In the genomic region with DNA sequence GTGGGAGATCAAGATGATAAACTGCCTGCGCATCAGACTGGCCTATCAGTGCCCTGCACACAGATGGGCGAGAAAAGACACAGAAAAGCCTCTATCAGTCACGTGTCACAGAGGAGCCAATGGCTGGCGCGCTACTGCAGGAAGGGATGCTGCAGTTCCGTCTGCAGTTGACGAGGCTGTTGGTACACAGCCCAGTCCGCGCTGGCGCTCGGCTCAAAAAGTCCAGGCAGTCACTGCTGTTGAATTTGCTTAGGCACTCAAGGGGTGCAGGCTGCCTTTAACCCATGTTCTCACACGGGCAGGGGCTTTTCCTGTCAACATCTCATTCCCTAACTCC, we compare ENCODE assay signal across 8 mouse cellular contexts.
DNase-seq lines count a peak whose midpoint lies in the region; ATAC-seq and TF ChIP-seq lines count a peak whose summit lies in the region.

No protein-coding gene starts in this region.

- no peaks in the 10 kb centered on the region for H3K27me3 ChIP-seq in forebrain, embryonic 10.5 days (ENCODE audit: poor library complexity, severe bottlenecking)
- no peaks in the 10 kb centered on the region for H3K27me3 ChIP-seq in heart, embryonic 13.5 days (replicated peaks)
- no peaks in the 10 kb centered on the region for H3K27me3 ChIP-seq in liver, embryonic 14.5 days (ENCODE audit: control insufficient read depth, insufficient read depth, low read length)
- H3K27me3 ChIP-seq in neural tube, embryonic 14.5 days (ENCODE audit: control insufficient read depth, insufficient read depth, low read length) = no peaks in the 10 kb centered on the region

- TF ChIP-seq POLR2A in lung, adult 2 months (IDR thresholded peaks at IDR 0.05; ENCODE audit: borderline replicate concordance, extremely low read depth, low read depth, low read length) = no peak

- TF ChIP-seq EP300 in liver, embryonic 14.5 days (IDR thresholded peaks at IDR 0.05; ENCODE audit: low read depth) = no peak

- WGBS in lung, adult 2 months = 2% methylated on average over 12 of the region's 12 CpGs
- 5% methylated on average over 12 of the region's 12 CpGs for WGBS in forebrain, embryonic 10.5 days
- 2% methylated on average over 12 of the region's 12 CpGs for WGBS in heart, embryonic 13.5 days
- 4% methylated on average over 12 of the region's 12 CpGs for WGBS in liver, embryonic 14.5 days (ENCODE audit: insufficient replicate concordance)
- 1% methylated on average over 12 of the region's 12 CpGs for WGBS in neural tube, embryonic 14.5 days

- peak overlapping the region; percentile 67 for H3K4me2 ChIP-seq in heart, embryonic 13.5 days
- H3K4me2 ChIP-seq in liver, embryonic 14.5 days (ENCODE audit: low read depth) = 0 out of 2 replicates have a peak overlapping the region, but pooled peaks have one; percentile 4
- H3K4me2 ChIP-seq in neural tube, embryonic 14.5 days (ENCODE audit: low read depth, low read length) = peak overlapping the region; percentile 49

- peak overlapping the region; percentile 83 for H3K27ac ChIP-seq in forebrain, embryonic 10.5 days
- H3K27ac ChIP-seq in heart, embryonic 13.5 days (replicated peaks) = no peak overlapping the region
- H3K27ac ChIP-seq in liver, embryonic 14.5 days = no peak overlapping the region
- peak overlapping the region; percentile 86 for H3K27ac ChIP-seq in neural tube, embryonic 14.5 days (ENCODE audit: low read depth, low read length)

- H3K4me1 ChIP-seq in lung, adult 2 months (ENCODE audit: control insufficient read depth, insufficient read depth, low read length) = no peaks in the 10 kb centered on the region
- peaks cover 17% of the 10 kb centered on the region for H3K4me1 ChIP-seq in forebrain, embryonic 10.5 days
- H3K4me1 ChIP-seq in heart, embryonic 13.5 days = peaks cover 3% of the 10 kb centered on the region; the same call in 1 of the 2 replicates
- no peaks in the 10 kb centered on the region for H3K4me1 ChIP-seq in liver, embryonic 14.5 days (replicated peaks; ENCODE audit: control insufficient read depth in 2 of 2, insufficient read depth in 2 of 2, low read length in 1 of 2)
- 0 out of 2 replicates have a peak, but pooled peaks cover 7% of the 10 kb centered on the region for H3K4me1 ChIP-seq in neural tube, embryonic 14.5 days (ENCODE audit: control insufficient read depth, insufficient read depth, low read length)

- no peak overlapping the region for H3K4me3 ChIP-seq in lung, adult 2 months (replicated peaks; ENCODE audit: extremely low read depth, low read depth, low read length)
- H3K4me3 ChIP-seq in forebrain, embryonic 10.5 days = peak overlapping the region; percentile 52
- H3K4me3 ChIP-seq in heart, embryonic 13.5 days = peak overlapping the region; percentile 41
- peak overlapping the region in 1 of 2 experiments; percentile 7; a peak in 1 of 4 replicates for H3K4me3 ChIP-seq in liver, embryonic 14.5 days (ENCODE audit: insufficient read depth in 1 of 2, low read depth in 2 of 2, low read length in 2 of 2)
- H3K4me3 ChIP-seq in neural tube, embryonic 14.5 days (ENCODE audit: low read depth, low read length) = peak overlapping the region; percentile 34

- no peaks in the 10 kb centered on the region for H3K36me3 ChIP-seq in forebrain, embryonic 10.5 days (replicated peaks)
- H3K36me3 ChIP-seq in heart, embryonic 13.5 days = no peaks in the 10 kb centered on the region
- H3K36me3 ChIP-seq in liver, embryonic 14.5 days (replicated peaks; ENCODE audit: control insufficient read depth, insufficient read depth, low read depth) = no peaks in the 10 kb centered on the region
- no peaks in the 10 kb centered on the region for H3K36me3 ChIP-seq in neural tube, embryonic 14.5 days (ENCODE audit: control insufficient read depth, insufficient read depth, low read length)

- peak; percentile 71 for ATAC-seq in heart, embryonic 13.5 days (ENCODE audit: extremely low read depth, insufficient number of reproducible peaks, low FRiP score, low TSS enrichment)
- no peak for ATAC-seq in liver, embryonic 14.5 days (ENCODE audit: insufficient read depth)
- ATAC-seq in neural tube, embryonic 14.5 days (ENCODE audit: low read depth) = peak; percentile 100

- H3K9ac ChIP-seq in heart, embryonic 13.5 days = no peak overlapping the region
- H3K9ac ChIP-seq in liver, embryonic 14.5 days (replicated peaks) = no peak overlapping the region
- peak overlapping the region; percentile 37; the same call in 1 of the 2 replicates for H3K9ac ChIP-seq in neural tube, embryonic 14.5 days (replicated peaks; ENCODE audit: low read depth, low read length)

- TF ChIP-seq CTCF in lung, adult 2 months (IDR thresholded peaks at IDR 0.05; ENCODE audit: insufficient read depth, low read length) = no peak
- no peak for TF ChIP-seq CTCF in liver, embryonic 14.5 days (IDR thresholded peaks at IDR 0.05; ENCODE audit: low read depth)

- H3K9me3 ChIP-seq in forebrain, embryonic 10.5 days = no peaks in the 10 kb centered on the region
- H3K9me3 ChIP-seq in heart, embryonic 13.5 days = no peaks in the 10 kb centered on the region
- H3K9me3 ChIP-seq in liver, embryonic 14.5 days (ENCODE audit: control insufficient read depth, low read length) = no peaks in the 10 kb centered on the region
- no peaks in the 10 kb centered on the region for H3K9me3 ChIP-seq in neural tube, embryonic 14.5 days (ENCODE audit: control insufficient read depth, low read length)

- DNase-seq in lung, adult 18-20 months = peak; percentile 2 to 5
- DNase-seq in lung, adult 2 months = no peak
- peak; percentile 82 for DNase-seq in forebrain, embryonic 10.5 days (ENCODE audit: extremely low spot score, low spot score)
- DNase-seq in layer of hippocampus, adult 11-12 months (ENCODE audit: low spot score) = peak; percentile 91
- DNase-seq in liver, embryonic 14.5 days (ENCODE audit: low read depth in 3 of 3, low spot score in 3 of 3) = no peak
- DNase-seq in urinary bladder, adult 2 months (ENCODE audit: low spot score) = peak; percentile 22

Comparison
In these comparisons a context has a peak if more than half of its experiments do, and no peak if none do; other contexts are left out.
1. DNase-seq: peak in lung, adult 18-20 months (2 of 2), forebrain, embryonic 10.5 days (single experiment), layer of hippocampus, adult 11-12 months (single experiment) and urinary bladder, adult 2 months (single experiment); none in lung, adult 2 months (single experiment) and liver, embryonic 14.5 days (0 of 3).
2. H3K27ac ChIP-seq: peak in forebrain, embryonic 10.5 days (single experiment) and neural tube, embryonic 14.5 days (single experiment); none in heart, embryonic 13.5 days (single experiment) and liver, embryonic 14.5 days (single experiment).
3. H3K4me2 ChIP-seq: peak in every context shown above with its lines; median percentile 67 in heart, embryonic 13.5 days; 49 in neural tube, embryonic 14.5 days; 4 in liver, embryonic 14.5 days.